Mouse (Mus musculus) ES-Bruce4 (cell line): ENCODE data around the gene Szt2.

Source experiments
- CTCF ChIP-seq: IDR thresholded peaks from one replicate; pipeline ENCODE4 v1.8.1; 2011; ENCODE audit warnings: low read depth, low read length
- EP300 ChIP-seq: IDR thresholded peaks from 2 replicates; pipeline ENCODE4 v1.6.1; 2011; ENCODE audit warnings: low read depth, low read length; ENCODE audit not compliant: insufficient read depth
- POLR2A ChIP-seq: IDR thresholded peaks from one replicate; pipeline ENCODE4 v1.8.1; 2011; ENCODE audit warnings: low read length; ENCODE audit not compliant: insufficient read depth

GRCm38 (mm10) chr4:118436820-118437603, 27.9 kb upstream of the Szt2 start, which contains the start of gene Cdc20:
- TF ChIP-seq EP300 (no peak), CTCF (no peak), POLR2A (peak; percentile 91)
